Mouse (Mus musculus): Measurements from ENCODE around the gene Wdr45.

DNA sequence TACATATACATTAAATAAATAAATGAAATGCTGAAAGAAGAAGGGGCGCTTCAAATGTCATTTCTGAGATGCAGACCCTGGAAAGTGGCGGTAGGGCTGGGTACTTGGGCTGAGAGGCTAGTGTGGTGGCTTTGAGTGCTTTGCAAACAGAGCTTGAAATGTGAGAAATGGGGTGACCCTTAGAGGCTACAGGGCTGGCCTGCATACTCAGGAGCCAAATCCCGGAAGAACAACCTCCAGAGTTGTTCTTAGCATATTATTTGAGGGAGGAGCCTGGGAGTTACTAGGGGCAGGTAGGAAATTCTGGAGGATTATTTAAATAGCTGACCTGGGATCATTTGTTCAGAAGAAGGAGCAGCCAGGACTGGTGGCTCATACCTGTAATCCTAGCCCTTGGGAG is 23.6 kb upstream of the Wdr45 start:
- TF ChIP-seq CTCF (IDR thresholded peaks at IDR 0.05; ENCODE audit: low read depth, low read length) (no peak), POLR2AphosphoS5 (IDR thresholded peaks at IDR 0.05; ENCODE audit: insufficient replicate concordance, low read depth, low read length) (no peak), GATA1 (IDR thresholded peaks at IDR 0.05; ENCODE audit: borderline replicate concordance, low read length) (no peak), TAL1 (conservative IDR thresholded peaks at IDR 0.05; ENCODE audit: low read depth, low read length) (no peak)
